Mouse (Mus musculus) testis, adult 2 months (tissue): ENCODE results near the gene Chst8.

Source experiments
- CTCF ChIP-seq: fragments of 200-500 bp; IDR thresholded peaks from 2 replicates; pipeline ENCODE4 v1.5.1; 2012; ENCODE audit warnings: low read depth, mild to moderate bottlenecking, inconsistent platforms, low read length, moderate library complexity; ENCODE audit not compliant: control insufficient read depth, insufficient read depth, insufficient replicate concordance
- POLR2A ChIP-seq: fragments of 200-500 bp; IDR thresholded peaks from 2 replicates; pipeline ENCODE4 v1.6.1; 2012; ENCODE audit warnings: low read depth, mild to moderate bottlenecking, inconsistent platforms, low read length, moderate library complexity; ENCODE audit not compliant: control insufficient read depth

GRCm38 (mm10) chr7:34721650-34722048, 90.9 kb downstream of the Chst8 start:
- TF ChIP-seq CTCF (no peak), POLR2A (no peak)
